Mouse (Mus musculus): ENCODE data around the gene Psmd7. TPM values are rescaled to one million over a fixed set of nuclear protein-coding genes. Genes with fewer than 3 reads are reported as not detected.
A peak's percentile ranks its signal among the peaks of the same experiment; 100 is the strongest.

Gene Psmd7
- polyA plus RNA-seq, 1 experiment from 2014 or later: 268 TPM

DNA sequence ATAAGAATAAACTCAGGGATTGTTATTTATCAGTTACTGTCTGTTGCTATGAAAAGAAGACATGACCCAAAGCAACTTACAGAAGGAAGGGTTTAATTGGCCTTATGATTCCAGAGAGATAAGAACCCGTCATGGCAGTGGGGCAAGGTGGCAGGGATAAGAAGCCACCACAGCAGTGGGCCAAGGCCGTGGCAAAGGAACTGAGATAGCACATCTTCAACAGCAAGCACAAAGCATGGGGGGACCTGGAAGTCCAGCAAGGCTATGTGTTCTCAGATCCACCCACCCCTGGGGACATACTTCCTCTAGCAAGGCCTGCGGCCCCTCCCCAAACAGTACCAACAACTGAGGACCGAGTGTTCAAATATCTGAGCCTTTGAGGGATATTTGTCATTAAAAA lies 10.6 kb downstream of the Psmd7 start:
- no peak overlapping the region for H3K4me2 ChIP-seq
- peaks cover 4% of the 10 kb centered on the region; the same call in 1 of the 2 replicates for H3K4me1 ChIP-seq
- H3K36me3 ChIP-seq (ENCODE audit: poor library complexity, severe bottlenecking): peaks cover 50% of the 10 kb centered on the region
- H3K9ac ChIP-seq: no peak overlapping the region
- no peaks in the 10 kb centered on the region for H3K9me3 ChIP-seq (replicated peaks)
- no peaks in the 10 kb centered on the region for H3K27me3 ChIP-seq
- no peak overlapping the region for H3K4me3 ChIP-seq
- no peak for ATAC-seq
- WGBS: 90% methylated on average over 4 of the region's 4 CpGs
- H3K27ac ChIP-seq: no peak overlapping the region

GRCm38 (mm10) chr8:107576702-107577101 lies 11.6 kb downstream of the Psmd7 start:
- H3K27ac ChIP-seq: peak overlapping the region; percentile 14; the same call in 1 of the 2 replicates
- 7% methylated on average over 10 of the region's 10 CpGs for WGBS

DNA sequence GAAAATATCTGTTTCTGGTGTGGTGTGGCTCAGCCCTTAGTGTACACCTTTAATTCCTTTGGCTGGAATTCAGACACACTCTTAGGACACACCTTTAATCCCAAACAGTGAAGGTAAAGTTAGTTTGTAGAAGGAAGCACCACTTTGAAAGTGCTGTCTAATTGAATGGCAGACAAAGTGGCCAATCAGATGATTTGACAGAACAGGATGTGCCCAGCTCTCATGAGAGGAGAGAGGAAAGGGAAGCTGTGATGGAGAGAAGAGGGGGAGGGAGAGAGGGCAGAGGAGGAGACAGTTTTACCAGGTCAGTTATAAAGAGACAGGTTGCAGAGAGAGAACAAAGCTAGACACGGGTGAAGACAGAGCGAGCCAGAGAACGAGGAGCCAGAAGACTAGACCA lies 13.5 kb downstream of the Psmd7 start:
- Histone ChIP-seq H3K4me2 (no peak overlapping the region), H3K9me3 (replicated peaks) (no peaks in the 10 kb centered on the region), H3K36me3 (ENCODE audit: poor library complexity, severe bottlenecking) (peaks cover 22% of the 10 kb centered on the region), H3K9ac (no peak overlapping the region), H3K27me3 (no peaks in the 10 kb centered on the region), H3K27ac (no peak overlapping the region), H3K4me1 (peaks cover 4% of the 10 kb centered on the region; the same call in 1 of the 2 replicates), H3K4me3 (no peak overlapping the region)
- WGBS: 83% methylated on average over 3 of the region's 3 CpGs
- ATAC-seq: no peak

More at GRCm38 (mm10) chr8:107576702-107577101, 11.6 kb downstream of the Psmd7 start:
- ATAC-seq: peak; percentile 85
- no peaks in the 10 kb centered on the region for H3K9me3 ChIP-seq (replicated peaks)
- no peaks in the 10 kb centered on the region for H3K27me3 ChIP-seq
- H3K4me1 ChIP-seq: peaks cover 4% of the 10 kb centered on the region; the same call in 1 of the 2 replicates
- H3K9ac ChIP-seq: no peak overlapping the region
- no peak overlapping the region for H3K4me3 ChIP-seq
- peak overlapping the region; percentile 38 for H3K4me2 ChIP-seq
- peaks cover 41% of the 10 kb centered on the region for H3K36me3 ChIP-seq (ENCODE audit: poor library complexity, severe bottlenecking)

- no peak overlapping the region for H3K4me3 ChIP-seq
- no peaks in the 10 kb centered on the region for H3K36me3 ChIP-seq (ENCODE audit: poor library complexity, severe bottlenecking)
- H3K27ac ChIP-seq: no peak overlapping the region
- no peak for ATAC-seq
- H3K4me2 ChIP-seq: no peak overlapping the region
- peaks cover 4% of the 10 kb centered on the region; the same call in 1 of the 2 replicates for H3K4me1 ChIP-seq
- WGBS: 63% methylated on average over 4 of the region's 4 CpGs
- no peaks in the 10 kb centered on the region for H3K27me3 ChIP-seq
- H3K9me3 ChIP-seq (replicated peaks): no peaks in the 10 kb centered on the region
- H3K9ac ChIP-seq: no peak overlapping the region
These were observed 15.8 kb downstream of the Psmd7 start for GRCm38 (mm10) chr8:107572497-107572896.

GRCm38 (mm10) chr8:107571486-107572135 lies 16.7 kb downstream of the Psmd7 start:
- Histone ChIP-seq H3K9ac (no peak overlapping the region), H3K9me3 (replicated peaks) (no peaks in the 10 kb centered on the region), H3K4me3 (no peak overlapping the region), H3K27me3 (no peaks in the 10 kb centered on the region), H3K4me1 (peaks cover 3% of the 10 kb centered on the region; the same call in 1 of the 2 replicates), H3K4me2 (no peak overlapping the region), H3K36me3 (ENCODE audit: poor library complexity, severe bottlenecking) (no peaks in the 10 kb centered on the region), H3K27ac (no peak overlapping the region)
- no peak for ATAC-seq
- 93% methylated on average over 7 of the region's 7 CpGs for WGBS

DNA sequence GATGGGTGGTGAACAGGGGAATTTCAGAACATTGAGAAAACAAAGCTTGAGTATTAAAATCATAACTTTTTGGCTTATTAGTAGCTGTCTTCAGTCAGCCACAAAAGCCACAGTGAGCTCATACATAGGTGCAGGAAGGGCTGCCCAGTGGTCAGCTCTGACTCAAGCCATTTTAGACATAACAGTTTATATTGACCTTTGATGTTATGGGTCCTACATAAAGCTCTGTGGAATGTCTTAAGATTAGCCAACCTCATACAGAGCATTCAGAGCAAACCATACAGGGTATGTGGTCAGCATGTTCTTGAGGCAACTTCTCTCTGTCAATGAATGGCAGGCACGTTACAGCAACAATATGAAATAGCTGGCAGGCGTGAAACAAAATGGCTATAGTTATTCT lies 17.2 kb downstream of the Psmd7 start:
- no peaks in the 10 kb centered on the region for H3K9me3 ChIP-seq (replicated peaks)
- no peaks in the 10 kb centered on the region for H3K36me3 ChIP-seq (ENCODE audit: poor library complexity, severe bottlenecking)
- no peak overlapping the region for H3K27ac ChIP-seq
- no peak for ATAC-seq
- no peaks in the 10 kb centered on the region for H3K4me1 ChIP-seq
- H3K27me3 ChIP-seq: no peaks in the 10 kb centered on the region
- H3K4me3 ChIP-seq: no peak overlapping the region
- no peak overlapping the region for H3K4me2 ChIP-seq
- 84% methylated on average over 2 of the region's 2 CpGs for WGBS
- H3K9ac ChIP-seq: no peak overlapping the region

- H3K9me3 ChIP-seq (replicated peaks): no peaks in the 10 kb centered on the region
These were observed 26.1 kb downstream of the Psmd7 start for GRCm38 (mm10) chr8:107562164-107562563.

GRCm38 (mm10) chr8:107560820-107561536 lies 27.3 kb downstream of the Psmd7 start:
- Histone ChIP-seq H3K36me3 (ENCODE audit: poor library complexity, severe bottlenecking) (peaks cover 22% of the 10 kb centered on the region), H3K9ac (no peak overlapping the region), H3K27me3 (no peaks in the 10 kb centered on the region), H3K4me1 (no peaks in the 10 kb centered on the region), H3K9me3 (replicated peaks) (no peaks in the 10 kb centered on the region), H3K4me2 (no peak overlapping the region), H3K4me3 (no peak overlapping the region), H3K27ac (no peak overlapping the region)
- 68% methylated on average over 16 of the region's 16 CpGs for WGBS
- no peak for ATAC-seq

More at GRCm38 (mm10) chr8:107562164-107562563, 26.1 kb downstream of the Psmd7 start:
- Histone ChIP-seq H3K4me3 (no peak overlapping the region), H3K27me3 (no peaks in the 10 kb centered on the region), H3K4me1 (no peaks in the 10 kb centered on the region), H3K36me3 (ENCODE audit: poor library complexity, severe bottlenecking) (peaks cover 10% of the 10 kb centered on the region), H3K4me2 (no peak overlapping the region), H3K27ac (no peak overlapping the region), H3K9ac (no peak overlapping the region)
- 79% methylated on average over 9 of the region's 9 CpGs for WGBS
- no peak for ATAC-seq

DNA sequence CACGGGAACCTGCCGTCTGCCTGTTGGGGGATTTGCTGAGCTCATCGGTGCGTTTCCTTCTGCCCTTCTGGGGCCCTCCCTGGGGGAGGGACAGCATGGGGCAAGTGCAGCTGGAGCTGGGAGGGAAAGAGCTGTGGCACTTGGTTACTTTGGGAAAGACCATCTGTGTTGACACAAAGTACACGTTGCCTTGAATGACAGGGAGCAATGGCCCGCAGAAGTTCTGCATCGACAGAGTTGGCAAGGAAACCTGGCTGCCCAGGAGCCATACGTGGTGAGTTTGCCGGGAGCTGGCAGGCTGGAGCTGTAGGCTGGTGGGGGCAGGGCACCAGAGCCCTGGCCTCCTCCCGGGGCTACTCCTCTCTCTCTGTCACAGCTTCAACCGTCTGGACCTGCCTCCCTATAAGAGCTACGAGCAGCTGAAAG lies 31.7 kb downstream of the Psmd7 start:
- peaks cover 38% of the 10 kb centered on the region for H3K36me3 ChIP-seq (ENCODE audit: poor library complexity, severe bottlenecking)
- H3K4me3 ChIP-seq: no peak overlapping the region
- H3K9me3 ChIP-seq (replicated peaks): no peaks in the 10 kb centered on the region
- H3K27ac ChIP-seq: no peak overlapping the region
- WGBS: 55% methylated on average over 12 of the region's 12 CpGs
- no peak overlapping the region for H3K4me2 ChIP-seq
- no peaks in the 10 kb centered on the region for H3K27me3 ChIP-seq
- H3K4me1 ChIP-seq: no peaks in the 10 kb centered on the region
- peak; percentile 36; the same call in 1 of the 2 replicates for ATAC-seq
- H3K9ac ChIP-seq: no peak overlapping the region

DNA sequence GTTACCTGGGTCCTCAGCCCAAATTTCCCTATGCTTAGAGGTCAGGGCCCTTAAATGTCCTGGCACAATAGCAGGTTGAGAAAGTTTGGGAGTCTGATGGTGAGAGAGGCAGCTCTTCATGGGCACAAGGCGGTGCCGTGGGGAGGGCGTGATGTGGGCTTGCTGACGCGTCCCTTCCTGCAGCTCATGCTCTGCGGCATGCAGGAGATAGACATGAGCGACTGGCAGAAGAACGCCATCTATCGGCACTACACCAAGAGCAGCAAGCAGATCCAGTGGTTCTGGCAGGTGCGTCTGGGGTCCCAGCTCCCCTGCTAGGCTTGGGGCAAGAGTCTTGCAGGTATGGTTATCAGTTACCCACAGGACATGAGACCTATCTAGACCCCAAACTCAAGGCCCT lies 33.0 kb downstream of the Psmd7 start:
- WGBS: 94% methylated on average over 10 of the region's 10 CpGs
- Histone ChIP-seq H3K9me3 (replicated peaks) (no peaks in the 10 kb centered on the region), H3K4me2 (no peak overlapping the region)

DNA sequence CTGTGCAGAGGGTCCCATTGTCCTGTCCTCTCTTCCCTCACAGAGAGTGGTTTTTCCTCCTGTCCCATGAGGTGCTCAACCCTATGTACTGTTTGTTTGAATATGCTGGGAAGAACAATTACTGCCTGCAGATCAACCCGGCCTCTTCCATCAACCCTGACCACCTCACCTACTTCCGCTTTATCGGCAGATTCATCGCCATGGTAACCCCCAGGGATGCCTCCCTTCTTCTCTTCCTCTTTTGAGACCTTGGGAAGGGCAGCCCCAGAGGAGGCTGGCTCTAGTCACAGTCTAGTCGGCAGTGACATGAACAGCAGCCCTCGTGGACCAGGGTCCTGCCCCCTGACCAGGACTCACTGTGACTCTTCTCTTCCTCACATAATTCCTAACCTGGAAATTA lies 36.0 kb downstream of the Psmd7 start:
- Histone ChIP-seq H3K9me3 (replicated peaks) (no peaks in the 10 kb centered on the region), H3K9ac (no peak overlapping the region), H3K4me1 (no peaks in the 10 kb centered on the region), H3K36me3 (ENCODE audit: poor library complexity, severe bottlenecking) (peaks cover 52% of the 10 kb centered on the region), H3K4me2 (no peak overlapping the region), H3K27me3 (no peaks in the 10 kb centered on the region), H3K4me3 (no peak overlapping the region), H3K27ac (no peak overlapping the region)
- ATAC-seq: no peak
- WGBS: 35% methylated on average over 6 of the region's 6 CpGs

More for the DNA sequence above, 33.0 kb downstream of the Psmd7 start:
- Histone ChIP-seq H3K4me1 (no peaks in the 10 kb centered on the region), H3K9ac (no peak overlapping the region), H3K4me3 (no peak overlapping the region), H3K27ac (no peak overlapping the region), H3K27me3 (no peaks in the 10 kb centered on the region), H3K36me3 (ENCODE audit: poor library complexity, severe bottlenecking) (peaks cover 46% of the 10 kb centered on the region)
- ATAC-seq: no peak

GRCm38 (mm10) chr8:107546817-107547216 lies 41.4 kb downstream of the Psmd7 start:
- peaks cover 6% of the 10 kb centered on the region for H3K4me1 ChIP-seq
- no peaks in the 10 kb centered on the region for H3K9me3 ChIP-seq (replicated peaks)
- no peak overlapping the region for H3K27ac ChIP-seq
- H3K4me2 ChIP-seq: no peak overlapping the region
- H3K4me3 ChIP-seq: no peak overlapping the region
- H3K36me3 ChIP-seq (ENCODE audit: poor library complexity, severe bottlenecking): peaks cover 56% of the 10 kb centered on the region
- H3K27me3 ChIP-seq: no peaks in the 10 kb centered on the region
- 88% methylated on average over 8 of the region's 8 CpGs for WGBS
- no peak for ATAC-seq
- H3K9ac ChIP-seq: no peak overlapping the region

All from forebrain, embryonic 13.5 days (tissue).